Mouse (Mus musculus) erythroblast, embryonic 14.5 days (primary cell): ENCODE results near the gene Tll2. TPM values are rescaled to one million over a fixed set of nuclear protein-coding genes. Genes with fewer than 3 reads are reported as not detected.

Experiments
- H3K27me3 ChIP-seq: 2 replicates; pipeline ENCODE4 v1.6.1; 2012; ENCODE audit warnings: inconsistent platforms; ENCODE audit not compliant: control insufficient read depth
- H3K36me3 ChIP-seq: 2 replicates; pipeline ENCODE4 v1.6.1; 2012; ENCODE audit warnings: mild to moderate bottlenecking, inconsistent platforms; ENCODE audit not compliant: control insufficient read depth
- H3K4me1 ChIP-seq: 2 replicates; pipeline ENCODE4 v1.6.1; 2012; ENCODE audit warnings: inconsistent platforms; ENCODE audit not compliant: control insufficient read depth
- H3K4me3 ChIP-seq: replicated peaks from 2 replicates; pipeline ENCODE3; 2012; ENCODE audit warnings: moderate library complexity, mild to moderate bottlenecking, inconsistent platforms
- H3K9me3 ChIP-seq: 2 replicates; pipeline ENCODE4 v1.6.1; 2012; ENCODE audit warnings: low read length, inconsistent platforms, mixed read lengths; ENCODE audit not compliant: control insufficient read depth
- GATA1 ChIP-seq: IDR thresholded peaks from 2 replicates; pipeline ENCODE4 v1.6.1; 2012; ENCODE audit warnings: low read length, inconsistent platforms, mixed read lengths
- TAL1 ChIP-seq: IDR thresholded peaks from 3 replicates; pipeline ENCODE4 v1.6.1; 2012; ENCODE audit warnings: low read length, inconsistent platforms, mixed read lengths
- polyA plus RNA-seq: library from polyadenylated mRNA; stranded (reverse); fragments of >175 nt; gene quantifications from 2 replicates; pipeline ENCODE4 v1.2.3, GENCODE M21; 2012

Tll2 gene
- polyA plus RNA-seq, 1 experiment = not detected

DNA sequence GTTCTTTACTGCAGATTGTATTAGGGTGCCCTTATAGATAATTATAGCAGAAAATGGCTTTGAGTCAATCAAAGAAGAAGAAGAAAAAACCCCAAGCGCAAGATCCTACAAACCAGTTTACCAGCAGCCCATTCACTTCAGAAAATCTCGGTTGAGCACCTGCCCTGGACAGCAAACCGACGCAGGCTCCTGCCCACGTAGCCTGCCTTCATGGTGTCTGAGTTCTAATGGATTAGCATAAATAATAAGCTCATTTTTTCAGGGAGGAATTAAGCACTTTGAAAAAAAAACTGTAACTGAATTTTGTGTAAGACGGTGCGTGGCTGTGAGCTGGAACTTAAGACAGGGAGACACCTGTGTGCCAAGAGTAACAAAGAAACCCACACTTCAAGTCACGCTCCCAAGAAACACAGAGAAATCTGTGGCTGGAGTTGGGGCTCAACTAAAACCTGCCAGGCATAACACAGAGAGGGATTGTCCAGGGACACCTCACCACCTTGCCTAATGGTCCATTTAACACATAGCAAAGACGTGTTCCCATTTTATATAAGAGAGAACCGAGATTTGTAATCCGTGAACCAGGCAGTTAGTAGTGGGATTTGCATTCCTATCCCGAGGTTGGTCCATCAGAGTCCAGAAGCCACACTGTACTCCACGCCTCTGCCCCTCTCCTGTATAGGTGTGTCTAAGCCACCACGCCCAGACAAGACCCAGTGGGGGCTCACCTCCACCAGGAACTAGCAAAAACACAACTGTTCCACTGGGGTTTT, 41.3 kb downstream of the Tll2 start:
- Histone ChIP-seq H3K9me3 (no peaks in the 10 kb centered on the region), H3K27me3 (no peaks in the 10 kb centered on the region), H3K4me1 (no peaks in the 10 kb centered on the region), H3K36me3 (no peaks in the 10 kb centered on the region), H3K4me3 (no peak overlapping the region)
- no peak for TF ChIP-seq GATA1
- no peak for TF ChIP-seq TAL1

DNA sequence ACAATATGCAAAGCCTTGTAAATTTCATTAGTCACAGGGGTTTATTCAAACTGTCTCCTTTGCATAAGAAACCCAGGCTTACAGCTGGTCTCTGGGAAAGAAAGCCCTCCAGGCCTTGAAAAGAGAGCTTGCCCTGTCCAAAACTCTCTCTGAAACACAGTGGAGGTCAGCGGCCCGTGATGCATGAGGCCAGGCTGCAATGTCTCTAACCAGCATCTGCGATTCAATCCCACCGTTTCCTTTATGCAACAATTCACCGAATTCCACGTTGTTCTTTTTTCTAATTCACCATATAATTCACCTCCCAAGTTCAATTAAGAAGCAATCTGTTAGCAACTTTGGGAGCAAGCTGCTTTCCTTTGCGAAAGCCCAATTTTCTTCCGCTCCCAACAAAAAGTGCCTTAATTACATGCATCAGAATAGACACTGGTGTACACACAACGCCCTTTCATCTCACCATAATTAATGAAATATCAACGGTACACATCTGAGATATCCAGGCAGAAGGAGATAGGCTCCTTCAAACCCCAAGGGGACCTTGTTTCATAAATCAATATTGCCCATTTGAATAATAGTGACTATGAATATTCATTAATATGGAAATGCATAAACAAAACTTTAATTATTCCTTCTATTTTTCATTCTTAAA, 42.1 kb downstream of the Tll2 start:
- no peak overlapping the region for H3K4me3 ChIP-seq
- H3K4me1 ChIP-seq = no peaks in the 10 kb centered on the region
- TF ChIP-seq GATA1 (no peak), TAL1 (no peak)
- H3K36me3 ChIP-seq = no peaks in the 10 kb centered on the region
- H3K9me3 ChIP-seq = no peaks in the 10 kb centered on the region
- H3K27me3 ChIP-seq = no peaks in the 10 kb centered on the region

DNA sequence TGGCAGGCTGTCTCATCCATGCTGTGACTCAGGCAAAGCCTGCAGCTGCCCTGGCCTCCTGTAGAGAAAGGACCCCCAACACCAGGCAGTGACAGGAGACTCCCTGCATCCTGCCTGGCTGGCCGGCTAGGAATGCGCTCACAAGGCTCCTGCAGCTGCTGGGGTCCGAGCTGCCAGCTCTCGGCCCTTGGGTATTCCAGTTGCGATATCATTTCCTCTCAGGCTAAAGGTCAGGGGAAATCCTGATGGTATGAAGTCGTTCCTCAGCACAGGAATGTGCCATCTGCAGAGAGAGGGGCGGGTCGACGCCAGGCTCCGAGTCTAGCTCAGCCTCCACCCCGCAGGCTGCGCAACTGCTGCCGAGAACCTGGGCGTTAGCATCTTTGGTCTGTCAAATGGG, 46.2 kb downstream of the Tll2 start:
- no peaks in the 10 kb centered on the region for H3K4me1 ChIP-seq
- no peak overlapping the region for H3K4me3 ChIP-seq
- H3K27me3 ChIP-seq = no peaks in the 10 kb centered on the region
- H3K9me3 ChIP-seq = no peaks in the 10 kb centered on the region
- TF ChIP-seq GATA1 = no peak
- no peak for TF ChIP-seq TAL1
- H3K36me3 ChIP-seq = no peaks in the 10 kb centered on the region

DNA sequence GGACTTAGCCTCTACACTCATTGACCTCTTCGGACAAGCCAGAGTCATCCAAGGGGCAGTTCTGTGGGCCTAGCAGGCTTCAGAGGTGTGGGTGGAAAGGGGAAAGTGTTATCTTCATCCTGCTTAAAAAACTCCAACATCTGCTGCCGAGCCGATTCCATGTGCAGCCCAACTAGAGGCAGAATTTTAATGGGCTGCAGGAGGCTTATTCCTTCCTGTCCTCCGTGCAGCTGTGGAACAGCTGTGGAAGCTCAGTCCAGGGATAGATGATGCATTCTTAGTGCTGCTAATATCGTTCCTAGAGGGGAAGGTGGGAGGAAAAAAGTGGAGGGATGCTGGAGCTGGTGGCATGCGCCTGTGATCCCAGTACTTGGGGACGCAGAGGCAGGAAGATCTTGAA, 52.0 kb downstream of the Tll2 start:
- no peaks in the 10 kb centered on the region for H3K27me3 ChIP-seq
- TF ChIP-seq TAL1 (no peak), GATA1 (no peak)

DNA sequence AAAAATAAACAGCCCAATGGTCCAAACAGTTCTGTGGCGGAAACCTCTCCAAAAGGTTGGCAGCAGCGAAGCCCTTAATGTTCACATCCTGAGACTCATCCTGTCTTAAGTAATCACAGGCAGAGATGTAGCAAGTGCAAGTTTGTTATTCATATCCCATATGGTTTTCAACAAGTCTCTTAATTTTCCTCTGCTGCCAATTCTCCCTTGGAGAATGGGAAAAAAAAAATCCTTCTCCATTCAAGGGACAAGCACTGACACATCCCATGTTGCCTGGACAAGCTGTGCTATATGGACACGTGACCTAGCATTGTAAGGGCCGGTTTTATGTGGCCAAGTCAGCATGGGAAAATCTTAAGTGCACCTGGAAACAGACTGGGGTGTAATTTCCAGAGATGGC, 54.2 kb downstream of the Tll2 start:
- no peaks in the 10 kb centered on the region for H3K9me3 ChIP-seq

More for the DNA sequence above, 52.0 kb downstream of the Tll2 start:
- H3K9me3 ChIP-seq = no peaks in the 10 kb centered on the region
- H3K4me1 ChIP-seq = no peaks in the 10 kb centered on the region
- no peaks in the 10 kb centered on the region for H3K36me3 ChIP-seq
- H3K4me3 ChIP-seq = no peak overlapping the region

DNA sequence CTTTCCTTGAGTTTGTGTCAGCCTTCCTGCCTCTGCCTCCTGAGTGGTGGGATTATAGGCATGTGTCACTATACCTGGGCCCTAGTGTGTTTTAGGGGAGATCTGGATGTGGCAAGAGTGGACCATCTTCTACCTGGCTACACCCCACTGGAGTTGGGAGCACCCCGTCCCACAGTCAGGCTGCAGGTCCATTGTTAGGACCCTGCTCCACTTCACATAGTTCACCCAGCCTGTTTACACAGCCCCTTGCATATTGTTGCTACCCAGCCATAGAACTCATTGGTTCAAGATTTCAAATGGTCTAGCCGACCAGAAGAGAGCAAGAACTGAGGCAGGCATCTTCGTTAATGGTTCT, 54.6 kb downstream of the Tll2 start:
- TF ChIP-seq TAL1 (no peak), GATA1 (no peak)
- H3K36me3 ChIP-seq = no peaks in the 10 kb centered on the region
- H3K27me3 ChIP-seq = no peaks in the 10 kb centered on the region
- no peak overlapping the region for H3K4me3 ChIP-seq
- no peaks in the 10 kb centered on the region for H3K9me3 ChIP-seq
- H3K4me1 ChIP-seq = no peaks in the 10 kb centered on the region

More for the DNA sequence above, 54.2 kb downstream of the Tll2 start:
- H3K27me3 ChIP-seq = no peaks in the 10 kb centered on the region
- no peak overlapping the region for H3K4me3 ChIP-seq
- H3K36me3 ChIP-seq = no peaks in the 10 kb centered on the region
- TF ChIP-seq TAL1 (no peak), GATA1 (no peak)
- no peaks in the 10 kb centered on the region for H3K4me1 ChIP-seq

DNA sequence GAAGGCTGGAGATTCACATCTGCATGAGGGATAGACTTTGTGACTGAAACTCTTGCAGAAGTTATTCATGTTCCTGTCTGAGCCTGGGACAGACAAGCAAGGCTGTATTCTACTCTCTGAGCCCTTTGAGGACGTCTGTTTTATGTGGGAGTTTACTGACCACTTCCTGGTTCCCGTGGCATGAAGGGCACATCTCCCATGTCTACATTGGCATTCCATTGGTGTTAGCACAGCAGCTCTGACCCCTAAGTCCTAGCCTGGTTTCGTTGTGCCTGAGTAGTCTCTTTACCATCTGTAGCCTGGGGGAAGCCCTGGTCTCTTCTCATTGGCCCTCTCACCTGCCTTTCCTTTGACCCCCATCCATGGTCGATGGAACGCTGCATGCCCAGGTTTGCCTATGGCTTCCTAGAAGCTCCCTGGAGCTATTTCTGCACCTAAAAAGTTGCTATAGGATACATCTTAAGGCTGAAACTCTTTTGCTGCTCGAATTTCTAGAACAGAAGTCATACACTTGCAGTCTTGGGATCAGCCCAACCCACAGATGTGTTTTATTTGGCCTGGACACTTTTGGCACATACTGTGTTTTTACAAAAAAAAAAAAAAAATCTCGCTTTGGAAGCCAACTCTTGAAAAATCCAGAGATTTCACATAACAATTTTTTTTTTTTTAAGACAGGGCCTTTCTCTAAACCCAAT, 55.2 kb downstream of the Tll2 start:
- TF ChIP-seq TAL1 (no peak), GATA1 (no peak)
- H3K36me3 ChIP-seq = no peaks in the 10 kb centered on the region

DNA sequence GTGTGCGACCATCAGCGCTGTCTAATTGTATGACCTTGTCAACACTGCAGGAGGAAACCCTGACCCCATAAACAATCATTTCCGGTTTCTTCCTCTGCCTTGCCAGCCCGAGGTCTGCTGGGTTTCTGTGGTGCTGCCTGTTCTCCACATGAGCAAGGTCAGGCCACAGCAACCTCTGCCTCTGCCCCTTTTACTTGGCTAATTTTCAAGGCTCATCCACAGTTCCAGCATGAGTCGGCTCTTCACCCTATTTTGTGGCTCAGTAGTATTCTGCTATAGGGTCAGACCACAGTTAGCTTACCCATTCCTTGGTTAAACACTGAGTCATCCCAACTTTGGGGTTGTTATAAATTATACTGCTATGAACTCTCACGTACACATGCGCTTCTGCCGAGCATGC, 65.7 kb downstream of the Tll2 start:
- H3K4me3 ChIP-seq = no peak overlapping the region
- peaks cover 6% of the 10 kb centered on the region for H3K9me3 ChIP-seq
- no peaks in the 10 kb centered on the region for H3K36me3 ChIP-seq
- no peaks in the 10 kb centered on the region for H3K27me3 ChIP-seq
- TF ChIP-seq GATA1 (no peak), TAL1 (no peak)
- H3K4me1 ChIP-seq = no peaks in the 10 kb centered on the region

More for the DNA sequence above, 55.2 kb downstream of the Tll2 start:
- no peak overlapping the region for H3K4me3 ChIP-seq
- H3K4me1 ChIP-seq = no peaks in the 10 kb centered on the region
- H3K9me3 ChIP-seq = no peaks in the 10 kb centered on the region
- no peaks in the 10 kb centered on the region for H3K27me3 ChIP-seq

DNA sequence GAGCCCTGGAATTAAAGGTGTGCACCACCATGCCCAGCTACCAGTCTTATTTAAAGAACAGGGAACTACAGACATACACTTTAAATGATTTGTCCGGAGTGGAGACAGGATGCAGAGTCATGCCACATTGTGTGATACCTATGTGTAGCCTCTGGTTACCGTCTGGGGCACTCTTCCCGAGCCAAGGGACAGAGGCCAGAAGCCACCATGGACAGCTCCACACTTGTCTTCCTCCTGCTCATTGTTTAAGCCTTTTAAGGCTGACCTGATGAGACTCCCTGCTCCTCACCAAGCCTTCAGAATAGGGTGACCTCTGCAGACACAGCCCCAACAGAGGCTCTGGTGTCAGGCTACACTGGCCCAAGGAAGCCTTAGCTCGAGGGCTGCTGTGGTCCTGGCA, 67.0 kb downstream of the Tll2 start:
- Histone ChIP-seq H3K36me3 (no peaks in the 10 kb centered on the region), H3K27me3 (no peaks in the 10 kb centered on the region), H3K4me3 (no peak overlapping the region), H3K9me3 (peaks cover 6% of the 10 kb centered on the region), H3K4me1 (no peaks in the 10 kb centered on the region)
- TF ChIP-seq GATA1 (no peak), TAL1 (no peak)
